Mouse (Mus musculus): ENCODE measurements at regions not wholly inside any gene's neighbourhood (a gene's known extent, or its start where the extent isn't known, plus 50 kb on each side); places are given as distances from the start of the nearest gene placed in this dataset.

DNA sequence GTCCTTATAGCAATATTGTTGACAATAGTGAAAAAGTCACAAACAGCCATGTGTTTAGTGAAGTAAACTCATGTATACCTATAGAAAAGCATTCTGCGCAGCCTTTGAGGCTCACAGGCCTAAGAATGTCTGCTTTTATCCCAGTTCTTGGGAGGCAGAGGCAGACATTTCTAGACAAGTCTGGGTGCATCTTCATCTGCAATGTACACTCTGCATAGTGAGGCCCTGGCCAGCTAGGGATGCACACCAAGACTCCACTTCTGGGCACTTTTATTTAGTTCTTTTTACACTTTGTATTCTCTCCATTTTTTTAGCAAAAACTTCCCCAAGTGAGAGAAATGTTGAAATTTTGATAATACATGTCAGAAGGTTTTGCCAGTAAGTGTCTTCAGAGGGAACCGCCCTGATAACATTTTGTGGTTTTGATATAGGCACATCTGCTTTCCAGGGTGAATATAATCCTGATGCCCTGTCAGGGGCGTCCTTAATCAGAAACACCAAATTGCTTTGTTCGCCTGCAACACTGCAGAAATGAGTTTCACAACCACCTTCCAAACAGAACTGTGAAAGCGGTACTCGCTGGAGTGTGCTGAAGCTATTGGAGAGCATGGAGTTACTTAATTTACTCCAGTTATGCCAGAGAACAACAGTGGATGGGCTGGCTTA lies 54.1 kb upstream of the Hbs1l start:
- ATAC-seq (ENCODE audit: insufficient read depth, low FRiP score, low read depth): no peak
- Histone ChIP-seq H3K9me3 (no peaks in the 10 kb centered on the region), H3K9ac (no peak overlapping the region), H3K4me1 (no peaks in the 10 kb centered on the region), H3K4me2 (no peak overlapping the region), H3K36me3 (no peaks in the 10 kb centered on the region), H3K27me3 (replicated peaks) (no peaks in the 10 kb centered on the region), H3K4me3 (replicated peaks) (no peak overlapping the region), H3K27ac (no peak overlapping the region)
- WGBS: 87% methylated on average over 6 of the region's 6 CpGs

DNA sequence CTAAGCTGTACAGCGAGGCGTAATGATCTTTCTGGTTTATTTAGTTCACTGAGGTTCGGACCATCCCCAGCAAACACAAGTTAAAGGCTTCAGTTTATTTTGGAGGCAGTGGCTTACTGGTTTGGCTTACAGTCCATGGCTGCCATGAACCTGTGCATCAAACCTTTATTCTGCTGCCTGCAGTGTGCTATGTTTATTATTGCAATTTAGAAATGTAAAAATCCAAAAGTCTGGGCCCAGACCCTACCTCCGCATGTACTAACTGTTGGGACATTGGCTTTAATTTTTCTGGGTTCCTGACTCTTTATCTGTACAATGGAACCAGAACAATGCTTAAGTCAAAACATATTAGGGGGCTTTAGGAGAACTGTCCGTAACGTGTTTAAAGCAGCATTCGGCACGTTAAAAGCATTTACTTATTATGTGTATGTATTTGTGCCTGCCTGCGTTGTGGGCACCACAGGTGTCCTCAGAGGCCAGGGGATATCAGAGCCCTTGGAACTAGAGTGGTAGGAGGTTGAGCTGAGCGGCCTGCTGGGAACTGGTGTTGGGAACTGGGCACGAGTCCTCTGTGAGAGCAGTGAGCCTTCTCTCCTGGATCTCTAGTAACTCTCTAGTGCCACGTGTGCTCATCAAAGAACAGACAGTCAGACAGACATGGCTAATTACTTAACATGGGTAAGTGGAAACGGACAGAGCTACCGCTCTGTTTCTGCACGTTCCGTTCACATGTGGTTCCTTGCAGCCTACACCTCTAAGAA lies 53.1 kb upstream of the Hbs1l start:
- H3K9me3 ChIP-seq: no peaks in the 10 kb centered on the region
- H3K27me3 ChIP-seq (replicated peaks): no peaks in the 10 kb centered on the region
- WGBS: 81% methylated on average over 16 of the region's 16 CpGs
- H3K9ac ChIP-seq: no peak overlapping the region
- no peak for ATAC-seq (ENCODE audit: insufficient read depth, low FRiP score, low read depth)
- H3K36me3 ChIP-seq: no peaks in the 10 kb centered on the region
- no peak overlapping the region for H3K4me2 ChIP-seq
- H3K4me1 ChIP-seq: no peaks in the 10 kb centered on the region
- no peak overlapping the region for H3K27ac ChIP-seq
- H3K4me3 ChIP-seq (replicated peaks): no peak overlapping the region

DNA sequence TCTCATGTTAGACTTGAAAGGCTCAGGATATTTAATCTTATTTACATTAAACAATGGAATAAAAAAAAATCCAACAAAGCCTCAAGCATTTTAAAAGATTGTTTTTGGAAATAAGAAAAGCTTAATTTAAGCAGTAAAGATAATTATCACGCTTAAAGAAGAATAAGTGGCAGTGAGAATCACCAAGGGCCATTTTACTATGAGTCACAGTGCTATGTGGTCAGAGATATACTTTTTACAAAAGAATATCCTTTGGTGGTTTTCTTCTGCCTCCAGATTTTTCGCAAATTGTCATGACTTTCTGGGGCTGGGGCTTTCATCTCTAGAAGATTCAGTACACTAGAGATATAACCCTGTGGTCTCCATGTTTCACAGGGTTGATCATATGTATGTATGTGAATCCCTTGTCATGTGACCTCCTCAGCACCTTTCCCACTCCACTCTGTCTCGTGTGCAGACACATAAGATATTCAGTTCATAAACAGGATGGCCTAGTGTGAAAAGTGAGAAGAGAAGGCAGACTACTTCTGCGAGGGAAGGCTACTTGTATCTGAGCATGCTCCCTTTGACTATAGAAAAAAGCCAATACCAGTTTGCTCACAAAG lies 50.8 kb upstream of the Hbs1l start:
- H3K9me3 ChIP-seq: no peaks in the 10 kb centered on the region
- no peak overlapping the region for H3K27ac ChIP-seq
- H3K4me3 ChIP-seq (replicated peaks): no peak overlapping the region
- 75% methylated on average over 4 of the region's 4 CpGs for WGBS
- H3K36me3 ChIP-seq: no peaks in the 10 kb centered on the region
- H3K4me2 ChIP-seq: no peak overlapping the region
- no peaks in the 10 kb centered on the region for H3K27me3 ChIP-seq (replicated peaks)
- H3K9ac ChIP-seq: no peak overlapping the region
- no peak for ATAC-seq (ENCODE audit: insufficient read depth, low FRiP score, low read depth)
- H3K4me1 ChIP-seq: no peaks in the 10 kb centered on the region

DNA sequence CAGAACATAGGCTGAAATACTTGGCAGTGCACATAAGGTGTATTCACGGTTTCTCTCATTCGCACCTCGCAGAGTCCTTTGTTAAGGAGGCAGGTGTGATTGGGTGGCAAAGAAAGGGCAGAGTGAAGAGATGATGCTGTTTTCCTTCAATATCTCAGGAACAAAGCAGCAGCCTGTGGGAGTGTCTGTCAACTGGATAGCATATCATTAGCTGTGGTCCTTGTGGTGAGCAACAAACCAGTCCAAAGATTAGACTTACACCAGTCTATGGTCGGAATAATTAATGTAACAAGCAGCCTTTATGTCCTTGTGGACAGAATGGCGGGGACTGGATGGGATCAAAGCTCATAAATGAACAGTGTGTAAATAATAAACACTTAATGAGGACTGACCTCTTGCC lies 50.2 kb upstream of the Hbs1l start:
- no peaks in the 10 kb centered on the region for H3K36me3 ChIP-seq
- no peak overlapping the region for H3K27ac ChIP-seq
- ATAC-seq (ENCODE audit: insufficient read depth, low FRiP score, low read depth): no peak
- no peaks in the 10 kb centered on the region for H3K27me3 ChIP-seq (replicated peaks)
- H3K4me3 ChIP-seq (replicated peaks): no peak overlapping the region
- H3K4me2 ChIP-seq: no peak overlapping the region
- WGBS: 82% methylated on average over 5 of the region's 5 CpGs
- no peaks in the 10 kb centered on the region for H3K4me1 ChIP-seq
- H3K9me3 ChIP-seq: no peaks in the 10 kb centered on the region
- no peak overlapping the region for H3K9ac ChIP-seq
